Mouse (Mus musculus) layer of hippocampus, postnatal 36 days (tissue): Measurements from ENCODE around the gene Camta1. TPM values are rescaled to one million over a fixed set of nuclear protein-coding genes. Genes with fewer than 3 reads are reported as not detected.

Experiments
- DNase-seq, 2 experiments: peaks; one replicate each; pipeline ENCODE4 v3.0.0; 2022
- total RNA-seq, 2 experiments: library from RNA; stranded (reverse); gene quantifications; 2 replicates each; pipeline ENCODE4 v1.2.3; 2021

Camta1 gene
- total RNA-seq, 2 experiments from 2014 or later, result 279 to 294 TPM

- peak in 1 of 2 experiments; percentile 17 for DNase-seq
Observed at GRCm38 (mm10) chr4:151738280-151738679, 123.4 kb downstream of the Camta1 start.

DNA sequence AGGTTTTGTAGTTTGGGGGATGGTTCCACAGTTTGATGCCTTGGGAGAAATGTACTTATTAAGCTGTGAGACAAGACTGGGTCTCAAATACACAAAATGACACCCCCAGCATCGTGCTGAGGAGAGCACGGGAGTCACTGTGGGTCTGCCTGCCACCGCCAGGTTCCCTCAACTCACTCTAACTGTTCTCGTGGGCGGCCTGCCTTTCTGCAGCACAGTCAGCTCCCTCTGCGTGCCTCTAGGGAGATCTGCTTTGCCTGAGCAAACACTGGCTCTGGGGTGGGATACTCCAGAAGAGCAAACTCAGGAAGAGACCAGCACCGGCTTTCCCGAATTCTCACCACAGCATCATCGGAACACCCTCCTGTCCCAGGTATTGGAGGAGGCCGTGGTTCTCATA lies 129.0 kb downstream of the Camta1 start:
- DNase-seq, result peak in 1 of 2 experiments; percentile 22

- no peak for DNase-seq
Observed at GRCm38 (mm10) chr4:151730037-151730759, 131.5 kb downstream of the Camta1 start.

DNA sequence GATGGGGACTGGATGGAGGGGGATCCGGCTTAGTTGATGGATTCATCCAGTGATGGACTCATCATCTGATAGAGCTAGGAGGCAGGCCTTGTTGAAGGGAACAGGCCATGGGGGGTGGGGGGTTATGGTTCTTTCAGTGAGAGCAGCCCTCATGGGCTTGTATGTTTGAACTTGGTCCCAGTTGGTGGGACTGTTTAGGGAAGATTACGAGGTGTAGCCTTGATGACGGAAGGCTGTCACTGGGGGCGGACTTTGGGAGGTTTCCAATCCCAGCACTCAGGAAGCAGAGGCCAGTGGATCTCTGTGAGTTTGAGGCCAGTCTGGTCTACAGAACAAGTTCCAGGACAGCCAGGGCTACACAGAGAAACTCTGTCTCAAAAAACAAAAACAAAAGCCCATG lies 132.6 kb downstream of the Camta1 start:
- DNase-seq, result no peak

GRCm38 (mm10) chr4:151728391-151729065 lies 133.1 kb downstream of the Camta1 start:
- peak; percentile 27 to 44 for DNase-seq

- no peak for DNase-seq
Observed at GRCm38 (mm10) chr4:151726396-151726795, 135.3 kb downstream of the Camta1 start.

DNA sequence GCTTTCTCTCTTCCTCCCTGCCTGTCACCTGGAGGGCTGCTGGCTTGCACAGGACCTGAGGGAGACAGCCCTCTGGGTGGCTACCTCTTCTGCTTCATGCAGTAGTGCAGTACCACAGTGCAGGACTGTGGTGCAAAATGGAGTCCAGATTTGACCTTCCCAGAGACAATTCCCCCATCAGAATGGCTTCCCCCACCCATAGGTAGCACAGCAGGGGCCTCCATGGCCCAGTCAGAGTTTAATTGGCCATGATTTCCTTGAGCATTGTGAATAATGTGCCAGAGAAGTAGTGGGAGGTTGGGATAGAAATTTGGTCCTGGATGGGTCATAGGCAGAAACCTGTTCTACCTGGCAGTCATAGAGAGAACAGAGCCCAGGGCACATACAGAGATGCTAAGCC lies 136.8 kb downstream of the Camta1 start:
- DNase-seq, result no peak

DNA sequence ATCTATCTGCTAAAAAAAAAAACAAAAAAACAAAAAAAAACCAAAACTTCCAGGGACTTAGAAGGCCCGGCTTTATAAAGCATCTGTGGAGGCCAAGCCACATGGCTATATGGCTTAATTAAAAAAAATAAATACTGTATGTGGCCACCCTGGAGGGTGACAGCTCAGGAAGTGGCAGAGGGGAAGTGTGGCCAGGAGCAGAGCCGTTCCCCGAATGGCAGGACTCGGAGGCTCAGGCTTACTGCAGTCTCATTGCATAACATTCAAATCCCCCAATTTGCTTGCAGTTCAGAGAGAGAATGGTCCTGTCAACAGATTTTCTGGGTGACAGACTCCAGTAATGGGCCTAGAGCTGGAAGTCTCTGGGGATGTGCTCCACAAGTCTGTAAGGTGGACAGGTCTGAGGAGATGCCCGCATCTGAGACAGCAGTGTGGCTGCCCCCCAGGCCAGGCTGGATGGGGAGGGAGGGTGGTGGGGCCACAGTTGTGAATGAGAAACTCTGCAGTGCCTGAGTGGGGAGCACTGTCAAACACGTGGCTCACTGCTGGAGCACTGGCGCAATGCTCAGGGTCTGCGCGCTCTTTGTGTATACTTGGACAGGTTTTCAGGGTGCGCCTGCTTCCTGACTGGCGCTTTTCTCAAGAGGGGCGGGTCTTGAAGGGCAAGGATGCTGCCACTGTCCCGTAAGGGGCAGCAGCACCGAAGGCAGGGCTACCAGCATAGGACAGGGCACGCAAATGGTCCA lies 140.8 kb downstream of the Camta1 start:
- DNase-seq, result no peak

DNA sequence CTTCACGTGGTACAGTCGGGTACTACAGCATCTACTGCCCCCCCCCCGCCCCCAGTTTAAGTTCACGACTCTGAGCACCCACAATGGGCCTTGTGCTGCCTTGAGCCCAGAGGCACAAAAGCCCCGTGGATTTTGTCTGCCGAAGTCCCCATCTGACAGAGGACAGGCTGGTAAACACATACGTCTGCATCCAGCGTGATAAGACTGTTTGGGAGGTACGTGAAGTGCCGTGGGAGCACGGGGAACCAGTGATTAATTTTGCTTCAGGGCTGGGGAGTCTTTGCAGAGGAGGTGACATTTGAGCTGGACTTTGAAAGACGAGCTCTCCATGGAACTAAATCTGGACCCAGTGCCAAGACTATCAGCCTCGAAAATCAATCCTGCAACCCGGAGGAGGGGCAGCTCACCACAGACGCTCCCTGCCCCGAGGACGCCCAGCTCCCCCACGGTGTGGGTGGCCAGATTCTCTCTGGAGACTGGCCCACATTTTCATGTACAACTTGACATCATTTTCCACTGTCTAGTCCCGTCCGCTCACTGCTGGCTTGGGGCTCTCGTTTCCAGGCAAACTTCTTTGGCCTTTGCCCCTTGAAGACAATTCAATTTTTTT lies 142.7 kb downstream of the Camta1 start:
- no peak for DNase-seq

DNA sequence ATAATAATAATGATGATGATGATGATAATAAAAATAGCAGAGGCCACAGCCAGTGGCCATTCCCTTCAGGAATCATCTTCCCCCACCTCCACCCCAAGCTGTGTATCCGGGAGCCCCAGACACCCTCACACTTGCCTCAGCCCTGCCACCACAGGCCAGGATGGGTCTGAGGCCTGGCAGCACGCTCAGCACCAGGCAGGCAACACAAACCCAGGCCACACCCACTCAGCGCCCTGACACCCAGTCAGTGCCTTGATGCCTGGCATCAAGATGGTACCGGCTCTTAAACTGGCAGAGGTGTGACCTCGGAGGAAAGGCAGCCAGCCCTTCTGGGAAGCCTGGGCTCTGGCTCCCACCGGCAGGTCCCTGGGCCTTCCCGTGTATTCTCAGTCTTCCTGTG lies 143.8 kb downstream of the Camta1 start:
- no peak for DNase-seq

- DNase-seq, result no peak
Observed at GRCm38 (mm10) chr4:151713714-151714113, 148.0 kb downstream of the Camta1 start.

- DNase-seq, result no peak
Observed at GRCm38 (mm10) chr4:151711406-151711805, 150.3 kb downstream of the Camta1 start.

GRCm38 (mm10) chr4:151710522-151710921 lies 151.2 kb downstream of the Camta1 start:
- DNase-seq, result no peak

DNA sequence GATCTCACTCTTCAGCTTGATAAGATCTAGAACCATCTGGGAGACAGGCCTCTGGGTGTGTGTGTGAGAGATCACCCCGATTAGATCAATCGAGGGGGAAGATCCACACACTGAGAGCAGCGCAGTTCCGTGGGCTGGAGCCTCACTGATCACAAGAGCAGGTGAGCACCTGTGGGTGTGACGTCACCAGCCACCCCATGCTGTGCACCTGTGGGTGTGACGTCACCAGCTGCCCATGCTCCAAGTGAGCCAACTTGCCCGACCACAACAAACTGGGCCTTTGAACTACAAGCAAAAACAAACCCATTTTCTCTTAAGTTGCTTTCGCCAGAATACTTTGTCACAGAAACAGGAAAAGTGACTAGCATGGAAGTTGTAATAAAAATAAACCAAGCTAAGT lies 152.4 kb downstream of the Camta1 start:
- DNase-seq, result no peak

- DNase-seq, result no peak
Observed at GRCm38 (mm10) chr4:151703069-151703735, 158.5 kb downstream of the Camta1 start.

DNA sequence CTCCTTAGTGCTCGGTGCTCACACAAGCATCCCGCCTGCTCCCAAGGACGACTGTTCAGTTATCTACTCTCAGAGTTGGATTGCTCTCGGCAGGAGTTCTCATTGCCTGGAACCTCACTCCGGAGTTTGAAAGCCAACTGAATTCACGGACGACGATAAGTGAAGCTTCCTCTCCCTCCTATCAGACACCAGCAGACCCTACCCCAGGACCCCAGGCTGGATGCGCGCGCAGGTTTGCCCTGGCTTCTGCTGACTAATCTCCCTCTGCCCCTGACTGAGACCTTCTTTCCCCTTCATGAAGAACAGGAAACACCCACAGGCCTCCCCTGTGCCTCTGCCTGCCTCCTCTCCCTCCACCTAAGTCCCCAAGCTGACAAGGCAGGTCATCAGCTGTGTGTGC lies 159.2 kb downstream of the Camta1 start:
- no peak for DNase-seq

GRCm38 (mm10) chr4:151695984-151696383 lies 165.7 kb downstream of the Camta1 start:
- no peak for DNase-seq

- no peak for DNase-seq
Observed at GRCm38 (mm10) chr4:151694531-151694930, 167.1 kb downstream of the Camta1 start.

GRCm38 (mm10) chr4:151694047-151694446 lies 167.6 kb downstream of the Camta1 start:
- DNase-seq, result no peak

DNA sequence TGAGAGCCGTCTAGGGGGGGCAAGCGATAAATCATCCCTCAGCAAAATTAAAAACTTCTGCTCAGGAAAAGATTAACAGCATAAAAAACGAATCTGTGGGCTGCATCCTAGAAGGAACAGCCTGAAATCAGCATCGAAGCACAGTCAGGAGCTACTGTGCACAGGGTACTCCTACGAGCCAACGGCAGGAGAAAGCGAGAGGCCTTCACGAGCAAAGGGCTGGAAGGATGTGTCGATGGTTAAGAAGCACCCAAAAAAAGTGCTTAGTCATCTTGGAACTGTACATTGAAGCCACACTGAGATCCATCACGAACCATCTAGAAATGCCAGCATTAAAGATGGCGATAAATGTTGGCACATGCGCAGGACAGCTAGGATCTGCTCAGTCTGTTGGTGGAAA lies 171.6 kb downstream of the Camta1 start:
- DNase-seq, result no peak

DNA sequence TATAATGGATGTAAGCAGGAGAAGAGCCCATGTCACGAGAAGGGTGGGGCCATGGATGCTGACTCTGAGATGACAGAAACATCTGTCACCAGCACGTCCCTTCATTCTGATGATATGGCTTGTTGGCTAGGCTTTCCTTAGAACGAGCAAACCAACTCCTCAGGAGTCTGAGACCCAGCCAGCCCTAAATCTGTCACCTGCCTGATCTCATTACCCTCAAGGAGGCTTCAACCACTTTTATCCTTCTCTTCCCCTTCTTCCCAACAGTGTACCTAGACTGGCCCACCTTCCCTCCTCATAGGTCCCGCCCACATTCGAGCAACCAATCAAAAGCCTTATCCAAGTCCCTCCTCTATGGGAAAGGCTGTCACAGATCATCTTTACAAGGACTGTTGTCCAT lies 173.5 kb downstream of the Camta1 start:
- no peak for DNase-seq

- no peak for DNase-seq
Observed at GRCm38 (mm10) chr4:151684596-151684995, 177.1 kb downstream of the Camta1 start.
